Mouse (Mus musculus) ES-E14 (cell line): ENCODE data around the gene Zfyve21.

Experiments used
- CHD2 ChIP-seq: IDR thresholded peaks from 2 replicates; pipeline ENCODE4 v1.6.1; 2014; ENCODE audit warnings: mild to moderate bottlenecking, low read depth, low read length, inconsistent platforms
- HCFC1 ChIP-seq: IDR thresholded peaks from 2 replicates; pipeline ENCODE4 v1.6.1; 2012; ENCODE audit warnings: low read length, inconsistent platforms, borderline replicate concordance; ENCODE audit not compliant: insufficient read depth
- MAFK ChIP-seq: IDR thresholded peaks from 2 replicates; pipeline ENCODE4 v1.6.1; 2014; ENCODE audit warnings: mild to moderate bottlenecking, low read depth, low read length, inconsistent platforms; ENCODE audit not compliant: insufficient read depth
- ZC3H11A ChIP-seq: IDR thresholded peaks from 2 replicates; pipeline ENCODE4 v1.6.1; 2012; ENCODE audit warnings: low read depth, mild to moderate bottlenecking, inconsistent platforms, low read length, borderline replicate concordance
- ZNF384 ChIP-seq: IDR thresholded peaks from 2 replicates; pipeline ENCODE4 v1.6.1; 2012; ENCODE audit warnings: low read depth, low read length, inconsistent platforms

GRCm38 (mm10) chr12:111827556-111827955, 13.6 kb downstream of the Zfyve21 start:
- no peak for TF ChIP-seq ZC3H11A
- TF ChIP-seq MAFK = no peak
- TF ChIP-seq CHD2 = no peak
- TF ChIP-seq HCFC1 = no peak
- TF ChIP-seq ZNF384 = no peak
